Mouse (Mus musculus) heart, embryonic 14.5 days (tissue): ENCODE measurements at regions not wholly inside any gene's neighbourhood (a gene's known extent, or its start where the extent isn't known, plus 50 kb on each side); places are given as distances from the start of the nearest gene placed in this dataset. TPM values are rescaled to one million over a fixed set of nuclear protein-coding genes. Genes with fewer than 3 reads are reported as not detected.

Experiments
- ATAC-seq: fragments of 200-750 bp; cut with Nextera tagmentation; 2 replicates; pipeline ENCODE4 v1.8.0; 2017; ENCODE audit warnings: low read depth, moderate TSS enrichment; ENCODE audit not compliant: insufficient number of reproducible peaks, insufficient read depth, low FRiP score
- H3K27ac ChIP-seq, 2 experiments: fragments of 200-500 bp in 1 of 2; fragments of 300-500 bp in 1 of 2; sonication (generic) in 1 of 2; replicated peaks in 1 of 2; 2 replicates each; pipeline ENCODE4 v1.5.1; 2012 to 2014; ENCODE audit warnings: low read depth in 2 of 2, low read length in 2 of 2, control low read depth in 1 of 2, mild to moderate bottlenecking in 1 of 2, mixed read lengths in 1 of 2; ENCODE audit not compliant: control insufficient read depth in 1 of 2, insufficient read depth in 1 of 2
- H3K27me3 ChIP-seq: fragments of 300-500 bp; sonication (generic); 2 replicates; pipeline ENCODE4 v1.6.1; 2014; ENCODE audit warnings: mild to moderate bottlenecking, low read length, control low read depth; ENCODE audit not compliant: control insufficient read depth, insufficient read depth
- H3K36me3 ChIP-seq: fragments of 300-500 bp; sonication (generic); 2 replicates; pipeline ENCODE4 v1.6.1; 2014; ENCODE audit warnings: mild to moderate bottlenecking, control low read depth, low read length, mixed read lengths; ENCODE audit not compliant: control insufficient read depth, insufficient read depth
- H3K4me1 ChIP-seq, 2 experiments: fragments of 200-500 bp in 1 of 2; fragments of 300-500 bp in 1 of 2; sonication (generic) in 1 of 2; 2 replicates each; pipeline ENCODE4 v1.6.1; 2012 to 2014; ENCODE audit warnings: low read length in 2 of 2, control low read depth in 1 of 2, mixed read lengths in 1 of 2; ENCODE audit not compliant: control insufficient read depth in 2 of 2, insufficient read depth in 2 of 2
- H3K4me2 ChIP-seq: fragments of 300-500 bp; sonication (generic); 2 replicates; pipeline ENCODE4 v1.6.1; 2014; ENCODE audit warnings: mild to moderate bottlenecking, low read length
- H3K4me3 ChIP-seq, 2 experiments: fragments of 200-500 bp in 1 of 2; fragments of 300-500 bp in 1 of 2; sonication (generic) in 1 of 2; 2 replicates each; pipeline ENCODE4 v1.5.1; 2012 to 2014; ENCODE audit warnings: low read length in 2 of 2, mild to moderate bottlenecking in 2 of 2, control low read depth in 1 of 2, low read depth in 1 of 2, moderate library complexity in 1 of 2; ENCODE audit not compliant: control insufficient read depth in 1 of 2, insufficient read depth in 1 of 2
- H3K9ac ChIP-seq: fragments of 300-500 bp; sonication (generic); 2 replicates; pipeline ENCODE4 v1.6.1; 2014; ENCODE audit warnings: mild to moderate bottlenecking, low read length
- H3K9me3 ChIP-seq: fragments of 300-500 bp; sonication (generic); 2 replicates; pipeline ENCODE4 v1.6.1; 2016; ENCODE audit warnings: low read length, control low read depth; ENCODE audit not compliant: control insufficient read depth
- WGBS: fragments of 180-500 bp; shearing (Covaris S2); extraction: QIAGEN DNeasy Blood & Tissue Kit; methylation state at CpG from one replicate; pipeline ENCODE4 v1.1.7; 2014; 5-methylcytosine and 5-hydroxymethylcytosine counted together
- microRNA-seq: library from miRNA; unstranded; fragments of <30 nt; microRNA quantifications from one replicate; pipeline ENCODE4, GENCODE M21; 2016

GRCm38 (mm10) chr1:136782261-136782660 is 157.6 kb downstream of the Zfp281 start:
- peaks cover 9 to 13% of the 10 kb centered on the region in 2 experiments for H3K4me1 ChIP-seq
- H3K9ac ChIP-seq: 0 out of 2 replicates have a peak overlapping the region, but pooled peaks have one; percentile 44
- H3K27ac ChIP-seq: no peak overlapping the region
- 27% methylated on average over 10 of the region's 10 CpGs for whole genome bisulfite sequencing
- H3K9me3 ChIP-seq: no peaks in the 10 kb centered on the region
- ATAC-seq: no peak
- H3K36me3 ChIP-seq: no peaks in the 10 kb centered on the region
- H3K4me2 ChIP-seq: peak overlapping the region; percentile 63
- peak overlapping the region in 1 of 2 experiments; percentile 28; a peak in 1 of 4 replicates for H3K4me3 ChIP-seq
- H3K27me3 ChIP-seq: no peaks in the 10 kb centered on the region

- Histone ChIP-seq H3K4me1 (peaks cover 9 to 13% of the 10 kb centered on the region in 2 experiments), H3K4me2 (no peak overlapping the region), H3K4me3 (no peak overlapping the region), H3K27me3 (0 out of 2 replicates have a peak, but pooled peaks cover 3% of the 10 kb centered on the region), H3K27ac (no peak overlapping the region), H3K9me3 (no peaks in the 10 kb centered on the region), H3K9ac (no peak overlapping the region), H3K36me3 (no peaks in the 10 kb centered on the region)
- ATAC-seq: no peak
- 40% methylated on average over 9 of the region's 9 CpGs for WGBS
These were observed 159.5 kb downstream of the Zfp281 start for GRCm38 (mm10) chr1:136784178-136784577.

GRCm38 (mm10) chr1:136788979-136789513 is 164.3 kb downstream of the Zfp281 start:
- Histone ChIP-seq H3K36me3 (no peaks in the 10 kb centered on the region), H3K9me3 (no peaks in the 10 kb centered on the region), H3K27ac (no peak overlapping the region), H3K4me1 (no peaks in the 10 kb centered on the region; a peak in 1 of 4 replicates), H3K4me2 (peak overlapping the region; percentile 31; the same call in 1 of the 2 replicates), H3K27me3 (0 out of 2 replicates have a peak, but pooled peaks cover 3% of the 10 kb centered on the region), H3K4me3 (no peak overlapping the region), H3K9ac (no peak overlapping the region)
- WGBS: 64% methylated on average over 30 of the region's 30 CpGs
- no peak for ATAC-seq

GRCm38 (mm10) chr1:136791641-136792040 is 166.9 kb downstream of the Zfp281 start:
- H3K36me3 ChIP-seq: no peaks in the 10 kb centered on the region
- no peaks in the 10 kb centered on the region for H3K4me1 ChIP-seq
- no peak overlapping the region for H3K27ac ChIP-seq
- ATAC-seq: no peak
- no peak overlapping the region for H3K4me3 ChIP-seq
- H3K9me3 ChIP-seq: no peaks in the 10 kb centered on the region
- no peak overlapping the region for H3K4me2 ChIP-seq
- WGBS: 87% methylated on average over 1 of the region's 1 CpGs
- no peak overlapping the region for H3K9ac ChIP-seq
- 0 out of 2 replicates have a peak, but pooled peaks cover 3% of the 10 kb centered on the region for H3K27me3 ChIP-seq

Small RNA genes in the stretch of these regions (microRNA-seq; reads per million reads assigned to microRNA genes)
- gene Gm22132: not detected
